In genomic region chr3:108445366-108445705, GRCm38 (mm10) we compare ENCODE assay signal across 7 mouse cellular contexts. TPM values are rescaled to one million over a fixed set of nuclear protein-coding genes. Genes with fewer than 3 reads are reported as not detected.
DNase-seq lines count a peak whose midpoint lies in the region; ATAC-seq and TF ChIP-seq lines count a peak whose summit lies in the region.

No protein-coding gene starts in this region.

- no peak for TF ChIP-seq CTCF in olfactory bulb, adult 2 months (IDR thresholded peaks at IDR 0.05; ENCODE audit: insufficient read depth, low read depth, low read length)

- no peaks in the 10 kb centered on the region for H3K9me3 ChIP-seq in lung, embryonic 15.5 days
- no peaks in the 10 kb centered on the region for H3K9me3 ChIP-seq in limb, embryonic 11.5 days (ENCODE audit: control insufficient read depth, low read length)

- no peak for ATAC-seq in lung, embryonic 15.5 days (ENCODE audit: borderline replicate concordance, extremely low read depth, low FRiP score, low TSS enrichment)
- peak; percentile 20 for ATAC-seq in erythroid progenitor cell, adult 5-6 weeks (replicated peaks; ENCODE audit: low FRiP score, poor library complexity, severe bottlenecking)
- no peak; the same call in 1 of the 2 replicates for ATAC-seq in limb, embryonic 11.5 days (ENCODE audit: insufficient number of reproducible peaks, low FRiP score, low TSS enrichment, low read depth)

- H3K4me3 ChIP-seq in lung, embryonic 15.5 days: peak overlapping the region; percentile 75
- H3K4me3 ChIP-seq in limb, embryonic 11.5 days (ENCODE audit: low read depth, low read length): peak overlapping the region; percentile 92
- H3K4me3 ChIP-seq in olfactory bulb, adult 2 months (ENCODE audit: insufficient read depth, low read depth, low read length): peak overlapping the region; percentile 67

- H3K36me3 ChIP-seq in lung, embryonic 15.5 days: no peaks in the 10 kb centered on the region
- H3K36me3 ChIP-seq in limb, embryonic 11.5 days (ENCODE audit: control insufficient read depth, insufficient read depth, low read length): 0 out of 2 replicates have a peak, but pooled peaks cover 2% of the 10 kb centered on the region

- H3K4me1 ChIP-seq in lung, embryonic 15.5 days: peaks cover 23% of the 10 kb centered on the region
- peaks cover 5% of the 10 kb centered on the region for H3K4me1 ChIP-seq in limb, embryonic 11.5 days (ENCODE audit: control insufficient read depth, insufficient read depth, low read length)
- H3K4me1 ChIP-seq in olfactory bulb, adult 2 months (ENCODE audit: control insufficient read depth, insufficient read depth, low read length): peaks cover 4% of the 10 kb centered on the region; the same call in 1 of the 2 replicates

- no peaks in the 10 kb centered on the region for H3K27me3 ChIP-seq in lung, embryonic 15.5 days
- no peaks in the 10 kb centered on the region for H3K27me3 ChIP-seq in limb, embryonic 11.5 days (ENCODE audit: control insufficient read depth, insufficient read depth, low read length)

- H3K27ac ChIP-seq in lung, embryonic 15.5 days: peak overlapping the region; percentile 78
- H3K27ac ChIP-seq in limb, embryonic 11.5 days (replicated peaks; ENCODE audit: low read depth, low read length): peak overlapping the region; percentile 52; the same call in 1 of the 2 replicates
- H3K27ac ChIP-seq in olfactory bulb, adult 2 months (ENCODE audit: insufficient read depth, low read depth, low read length): peak overlapping the region; percentile 48

- TF ChIP-seq POLR2A in olfactory bulb, adult 2 months (IDR thresholded peaks at IDR 0.05; ENCODE audit: insufficient read depth, low read depth, low read length): no peak

- DNase-seq in lung, adult 18-20 months: no peak
- DNase-seq in limb, embryonic 11.5 days (ENCODE audit: low spot score): no peak
- DNase-seq in urinary bladder, adult 2 months (ENCODE audit: low spot score): no peak
- no peak for DNase-seq in gastrocnemius, postnatal 10 days

- 16% methylated on average over 6 of the region's 6 CpGs for WGBS in lung, embryonic 15.5 days
- WGBS in limb, embryonic 11.5 days: 18% methylated on average over 6 of the region's 6 CpGs
- WGBS in olfactory bulb, adult 2 months: 6% methylated on average over 6 of the region's 6 CpGs

- peak overlapping the region; percentile 82 for H3K4me2 ChIP-seq in lung, embryonic 15.5 days
- H3K4me2 ChIP-seq in limb, embryonic 11.5 days (ENCODE audit: low read depth, severe bottlenecking): peak overlapping the region; percentile 82

- peak overlapping the region; percentile 66; the same call in 1 of the 2 replicates for H3K9ac ChIP-seq in lung, embryonic 15.5 days
- H3K9ac ChIP-seq in limb, embryonic 11.5 days (ENCODE audit: low read length): peak overlapping the region; percentile 77; the same call in 1 of the 2 replicates

RNA-seq across cellular contexts. Expression of gene Sars, which starts 0.3 kb away (rescaled TPM):
- 115 and 116 TPM in 2 replicates for polyA plus RNA-seq in lung, embryonic 15.5 days (2015; fragmentation: Nextera tagmentation; extraction: Ambion mirVana)
- 27.4 and 30.6 TPM in 2 replicates for total RNA-seq in erythroid progenitor cell, adult 5-6 weeks (2015; ENCODE audit: low replicate concordance)
- total RNA-seq in erythroid progenitor cell, adult 5-6 weeks (2017; ENCODE audit: low replicate concordance): 107 and 211 TPM in 2 replicates
- 128 and 130 TPM in 2 replicates for polyA plus RNA-seq in limb, embryonic 11.5 days (2014; fragmentation: Nextera tagmentation; extraction: Ambion mirVana)
- 343 TPM in 1 of 2 replicates, not detected in the other for polyA plus RNA-seq in olfactory bulb, adult 2 months (2012; ENCODE audit: insufficient read depth, insufficient read length, low replicate concordance, missing spikeins)
- 64.1 and 86.7 TPM in 2 replicates for polyA plus RNA-seq in urinary bladder, adult 2 months (2012; rRNA removed)
- total RNA-seq in gastrocnemius, postnatal 10 days (2021): 100 to 1,000 TPM; 109 to 111 TPM

RNA-seq across cellular contexts. Expression of gene Celsr2, which starts 30.0 kb away (rescaled TPM):
- 7.5 and 8.5 TPM in 2 replicates for polyA plus RNA-seq in lung, embryonic 15.5 days (2015; fragmentation: Nextera tagmentation; extraction: Ambion mirVana)
- total RNA-seq in erythroid progenitor cell, adult 5-6 weeks (2015; ENCODE audit: low replicate concordance): 0.84 and 1.1 TPM in 2 replicates
- 1.0 TPM in 1 of 2 replicates, not detected in the other for total RNA-seq in erythroid progenitor cell, adult 5-6 weeks (2017; ENCODE audit: low replicate concordance)
- 3.2 and 4.9 TPM in 2 replicates for polyA plus RNA-seq in limb, embryonic 11.5 days (2014; fragmentation: Nextera tagmentation; extraction: Ambion mirVana)
- polyA plus RNA-seq in olfactory bulb, adult 2 months (2012; ENCODE audit: insufficient read depth, insufficient read length, low replicate concordance, missing spikeins): not detected in 2 replicates
- 4.6 and 7.2 TPM in 2 replicates for polyA plus RNA-seq in urinary bladder, adult 2 months (2012; rRNA removed)
- total RNA-seq in gastrocnemius, postnatal 10 days (2021): 1 to 10 TPM; 2.9 to 4.3 TPM
